Mouse (Mus musculus): ENCODE measurements at regions not wholly inside any gene's neighbourhood (a gene's known extent, or its start where the extent isn't known, plus 50 kb on each side); places are given as distances from the start of the nearest gene placed in this dataset.

DNA sequence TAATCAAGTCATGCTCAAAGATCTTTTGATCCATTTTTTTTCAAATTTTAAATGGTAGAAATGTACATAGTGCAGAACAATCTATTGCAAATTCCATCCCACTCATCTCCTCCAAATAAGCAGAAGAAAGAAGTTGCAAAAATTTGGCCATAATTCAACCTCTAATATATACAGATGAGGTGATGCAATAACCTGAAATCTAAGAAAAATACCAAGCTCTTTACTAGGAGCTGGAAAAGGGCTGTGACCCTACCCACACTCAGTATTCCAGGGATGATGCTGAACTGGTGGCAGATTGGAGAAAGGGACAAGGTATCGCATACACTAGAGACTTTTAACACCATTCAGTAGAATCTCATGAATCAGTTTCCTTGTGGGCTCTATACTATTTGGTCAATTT is 76.3 kb upstream of the B430218F22Rik start:
- no peak for TF ChIP-seq CTCF (IDR thresholded peaks at IDR 0.05)
- Histone ChIP-seq H3K4me2 (ENCODE audit: low read depth, low read length, poor library complexity, severe bottlenecking) (no peak overlapping the region), H3K4me1 (ENCODE audit: insufficient read depth, low read length) (no peaks in the 10 kb centered on the region), H3K27ac (ENCODE audit: low read depth, low read length) (no peak overlapping the region), H3K27me3 (ENCODE audit: insufficient read depth, low read length) (no peaks in the 10 kb centered on the region), H3K4me3 (ENCODE audit: low read depth, low read length) (no peak overlapping the region), H3K36me3 (ENCODE audit: insufficient read depth, low read length) (no peaks in the 10 kb centered on the region), H3K9me3 (ENCODE audit: low read length) (no peaks in the 10 kb centered on the region), H3K9ac (replicated peaks; ENCODE audit: low read length, poor library complexity, severe bottlenecking) (no peak overlapping the region)
- ATAC-seq (ENCODE audit: low FRiP score) (no peak), DNase-seq (ENCODE audit: low spot score) (no peak)
- WGBS, result 100% methylated on average over 1 of the region's 1 CpGs

DNA sequence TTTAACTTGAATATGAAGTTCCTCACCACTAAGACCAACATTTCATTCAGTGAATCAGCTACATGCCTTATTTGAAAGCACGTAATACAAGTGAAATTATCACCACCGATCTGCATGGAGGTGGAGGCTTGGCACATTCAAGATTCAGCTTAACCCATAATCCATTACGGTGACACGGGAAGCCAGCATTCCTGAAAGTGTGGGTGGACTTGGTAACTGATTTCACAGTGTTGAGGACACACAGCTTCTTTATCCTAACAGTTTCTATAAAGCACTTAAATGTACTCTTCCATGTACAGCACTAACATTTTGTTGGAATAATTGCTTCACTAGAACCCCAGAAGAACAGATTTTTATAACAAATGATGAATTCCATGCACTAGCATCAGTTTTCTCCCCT is 72.8 kb upstream of the B430218F22Rik start:
- no peak for ATAC-seq (ENCODE audit: low FRiP score)
- Histone ChIP-seq H3K9me3 (ENCODE audit: low read length) (no peaks in the 10 kb centered on the region), H3K9ac (replicated peaks; ENCODE audit: low read length, poor library complexity, severe bottlenecking) (no peak overlapping the region), H3K4me2 (ENCODE audit: low read depth, low read length, poor library complexity, severe bottlenecking) (no peak overlapping the region), H3K4me3 (ENCODE audit: low read depth, low read length) (no peak overlapping the region), H3K27ac (ENCODE audit: low read depth, low read length) (no peak overlapping the region), H3K27me3 (ENCODE audit: insufficient read depth, low read length) (no peaks in the 10 kb centered on the region), H3K36me3 (ENCODE audit: insufficient read depth, low read length) (no peaks in the 10 kb centered on the region), H3K4me1 (ENCODE audit: insufficient read depth, low read length) (no peaks in the 10 kb centered on the region)
- TF ChIP-seq CTCF (IDR thresholded peaks at IDR 0.05), result no peak
- DNase-seq (ENCODE audit: low spot score), result no peak
- WGBS, result 89% methylated on average over 4 of the region's 4 CpGs

Data from midbrain, postnatal 0 days (tissue).